8 mouse cellular contexts compared by ENCODE assay signal in the genomic region with DNA sequence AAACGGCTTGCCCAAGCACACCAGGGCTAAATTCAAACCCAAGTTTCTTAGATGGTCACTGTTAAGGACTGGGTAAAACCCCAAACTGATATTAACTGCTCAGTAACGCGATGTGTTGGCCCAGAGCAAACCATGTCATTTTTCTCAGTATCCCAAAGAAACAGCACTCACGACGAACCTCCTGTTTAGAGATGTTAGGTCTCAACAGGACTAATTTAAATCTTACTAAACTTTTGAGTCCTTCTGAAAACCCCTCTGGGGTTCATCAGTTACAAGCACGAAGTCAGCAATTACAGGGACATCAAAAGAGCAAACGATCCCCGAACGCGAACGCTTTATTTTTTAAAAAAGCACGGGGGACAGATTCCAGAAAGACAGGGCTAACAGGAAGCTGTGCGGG. TPM values are rescaled to one million over a fixed set of nuclear protein-coding genes. Genes with fewer than 3 reads are reported as not detected.
DNase-seq lines count a peak whose midpoint lies in the region; ATAC-seq and TF ChIP-seq lines count a peak whose summit lies in the region.

No protein-coding gene starts in this region.

- H3K27me3 ChIP-seq in thymus, adult 2 months (ENCODE audit: control insufficient read depth, insufficient read depth, low read length): no peaks in the 10 kb centered on the region
- no peaks in the 10 kb centered on the region for H3K27me3 ChIP-seq in limb, embryonic 14.5 days (ENCODE audit: control insufficient read depth, insufficient read depth, low read length)
- no peaks in the 10 kb centered on the region for H3K27me3 ChIP-seq in stomach, postnatal 0 days (ENCODE audit: control insufficient read depth, insufficient read depth, low read length)

- TF ChIP-seq POLR2A in thymus, adult 2 months (IDR thresholded peaks at IDR 0.05; ENCODE audit: control insufficient read depth, extremely low read depth, insufficient read depth, low read length, poor library complexity): no peak
- no peak for TF ChIP-seq POLR2A in limb, embryonic 14.5 days (IDR thresholded peaks at IDR 0.05; ENCODE audit: borderline replicate concordance, extremely low read depth, insufficient read depth, insufficient read length)

- 2% methylated on average over 13 of the region's 13 CpGs for WGBS in thymus, adult 2 months
- WGBS in limb, embryonic 14.5 days: 2% methylated on average over 13 of the region's 13 CpGs
- WGBS in stomach, postnatal 0 days: 3% methylated on average over 13 of the region's 13 CpGs

- H3K9ac ChIP-seq in limb, embryonic 14.5 days (ENCODE audit: low read depth, low read length, severe bottlenecking): peak overlapping the region; percentile 94
- peak overlapping the region; percentile 97 for H3K9ac ChIP-seq in stomach, postnatal 0 days (ENCODE audit: low read length)

- H3K9me3 ChIP-seq in limb, embryonic 14.5 days (ENCODE audit: control insufficient read depth, low read length): no peaks in the 10 kb centered on the region
- no peaks in the 10 kb centered on the region for H3K9me3 ChIP-seq in stomach, postnatal 0 days (ENCODE audit: control insufficient read depth, low read length)

- peaks cover 10% of the 10 kb centered on the region for H3K36me3 ChIP-seq in thymus, adult 2 months (ENCODE audit: control insufficient read depth, insufficient read depth, low read length)
- H3K36me3 ChIP-seq in limb, embryonic 14.5 days (ENCODE audit: control insufficient read depth, insufficient read depth, low read length): peaks cover 9% of the 10 kb centered on the region
- H3K36me3 ChIP-seq in stomach, postnatal 0 days (ENCODE audit: control insufficient read depth, insufficient read depth, low read length): no peaks in the 10 kb centered on the region; the same call in 1 of the 2 replicates

- peak overlapping the region; percentile 100 for H3K4me3 ChIP-seq in thymus, adult 2 months (ENCODE audit: control insufficient read depth, insufficient read depth, low read length)
- peak overlapping the region; percentile 93 for H3K4me3 ChIP-seq in limb, embryonic 14.5 days (replicated peaks; ENCODE audit: low read length)
- peak overlapping the region; percentile 90 for H3K4me3 ChIP-seq in stomach, postnatal 0 days (ENCODE audit: low read depth, low read length)

- H3K27ac ChIP-seq in thymus, adult 2 months (ENCODE audit: control insufficient read depth, insufficient read depth, low read length): peak overlapping the region; percentile 48; the same call in 1 of the 2 replicates
- peak overlapping the region; percentile 96 for H3K27ac ChIP-seq in limb, embryonic 14.5 days (replicated peaks; ENCODE audit: low read depth, low read length)
- peak overlapping the region; percentile 98 for H3K27ac ChIP-seq in stomach, postnatal 0 days (replicated peaks)

- peak; percentile 34; the same call in 1 of the 2 replicates for ATAC-seq in erythroblast, adult 5-6 weeks (replicated peaks; ENCODE audit: low FRiP score, poor library complexity, severe bottlenecking)
- no peak for ATAC-seq in limb, embryonic 14.5 days (ENCODE audit: low FRiP score, low read depth)
- ATAC-seq in stomach, postnatal 0 days (ENCODE audit: low FRiP score, low TSS enrichment): no peak

- no peak for TF ChIP-seq EP300 in stomach, postnatal 0 days (optimal IDR thresholded peaks at IDR 0.05)

- peak overlapping the region; percentile 52 for H3K4me2 ChIP-seq in limb, embryonic 14.5 days (replicated peaks; ENCODE audit: low read depth, low read length, severe bottlenecking)
- peak overlapping the region; percentile 61 for H3K4me2 ChIP-seq in stomach, postnatal 0 days (replicated peaks; ENCODE audit: low read depth)

- DNase-seq in thymus, adult 2 months: no peak
- DNase-seq in thymus, postnatal 0 days (ENCODE audit: low spot score): no peak
- DNase-seq in limb, embryonic 14.5 days (ENCODE audit: low spot score): peak; percentile 32
- no peak for DNase-seq in stomach, postnatal 0 days (ENCODE audit: low spot score)
- DNase-seq in frontal cortex, postnatal 14 days (ENCODE audit: low spot score in 2 of 2): no peak
- DNase-seq in left cerebral cortex, adult 11 months (ENCODE audit: low spot score): no peak
- DNase-seq in urinary bladder, adult 2 months (ENCODE audit: low spot score): no peak

- H3K4me1 ChIP-seq in thymus, adult 2 months (replicated peaks; ENCODE audit: control insufficient read depth, insufficient read depth, low read length): peaks cover 8% of the 10 kb centered on the region
- H3K4me1 ChIP-seq in limb, embryonic 14.5 days (ENCODE audit: control insufficient read depth, insufficient read depth, low read length): peaks cover 16% of the 10 kb centered on the region
- H3K4me1 ChIP-seq in stomach, postnatal 0 days (replicated peaks; ENCODE audit: control insufficient read depth, insufficient read depth): no peaks in the 10 kb centered on the region; the same call in 1 of the 2 replicates

- no peak for TF ChIP-seq CTCF in thymus, adult 2 months (IDR thresholded peaks at IDR 0.05; ENCODE audit: borderline replicate concordance, control insufficient read depth, extremely low read depth, insufficient read depth, low read length, poor library complexity)
- TF ChIP-seq CTCF in stomach, postnatal 0 days (IDR thresholded peaks at IDR 0.05; ENCODE audit: low read depth): no peak

RNA-seq across cellular contexts. Expression of a gene that starts 0.6 kb away (rescaled TPM):
- 1.9 and 2.5 TPM in 2 replicates for polyA plus RNA-seq in thymus, adult 2 months (2012; rRNA removed)
- polyA plus RNA-seq in thymus, postnatal 0 days (2015; fragmentation: Nextera tagmentation; extraction: Ambion mirVana): 5.7 and 8.1 TPM in 2 replicates
- total RNA-seq in erythroblast, adult 5-6 weeks (2015; ENCODE audit: low replicate concordance): 1.3 and 14.4 TPM in 2 replicates
- total RNA-seq in erythroblast, adult 5-6 weeks (2017; ENCODE audit: low replicate concordance): 0.26 and 2.2 TPM in 2 replicates
- polyA plus RNA-seq in limb, embryonic 14.5 days (2012; rRNA removed): 8.2 and 13.8 TPM in 2 replicates
- polyA plus RNA-seq in limb, embryonic 14.5 days (2014; fragmentation: Nextera tagmentation; extraction: Ambion mirVana): 6.4 and 7.0 TPM in 2 replicates
- polyA plus RNA-seq in stomach, postnatal 0 days (2015; fragmentation: Nextera tagmentation; extraction: Ambion mirVana): 1.1 and 2.4 TPM in 2 replicates
- 3.8 and 5.2 TPM in 2 replicates for polyA plus RNA-seq in urinary bladder, adult 2 months (2012; rRNA removed)

RNA-seq across cellular contexts. Expression of a gene that starts 0.6 kb away (rescaled TPM):
- polyA plus RNA-seq in thymus, adult 2 months (2012; rRNA removed): 358 and 374 TPM in 2 replicates
- polyA plus RNA-seq in thymus, postnatal 0 days (2015; fragmentation: Nextera tagmentation; extraction: Ambion mirVana): 1,086 and 1,155 TPM in 2 replicates
- total RNA-seq in erythroblast, adult 5-6 weeks (2015; ENCODE audit: low replicate concordance): 98.0 and 101 TPM in 2 replicates
- total RNA-seq in erythroblast, adult 5-6 weeks (2017; ENCODE audit: low replicate concordance): 56.7 and 69.8 TPM in 2 replicates
- polyA plus RNA-seq in limb, embryonic 14.5 days (2012; rRNA removed): 339 and 385 TPM in 2 replicates
- 839 and 880 TPM in 2 replicates for polyA plus RNA-seq in limb, embryonic 14.5 days (2014; fragmentation: Nextera tagmentation; extraction: Ambion mirVana)
- polyA plus RNA-seq in stomach, postnatal 0 days (2015; fragmentation: Nextera tagmentation; extraction: Ambion mirVana): 1,101 and 1,141 TPM in 2 replicates
- polyA plus RNA-seq in urinary bladder, adult 2 months (2012; rRNA removed): 275 and 321 TPM in 2 replicates

RNA-seq across cellular contexts. Expression of a gene that starts 22.2 kb away (rescaled TPM):
- polyA plus RNA-seq in thymus, adult 2 months (2012; rRNA removed): 18.6 and 19.0 TPM in 2 replicates
- polyA plus RNA-seq in thymus, postnatal 0 days (2015; fragmentation: Nextera tagmentation; extraction: Ambion mirVana): 75.1 and 80.8 TPM in 2 replicates
- total RNA-seq in erythroblast, adult 5-6 weeks (2015; ENCODE audit: low replicate concordance): 18.4 and 34.9 TPM in 2 replicates
- 46.6 and 47.1 TPM in 2 replicates for total RNA-seq in erythroblast, adult 5-6 weeks (2017; ENCODE audit: low replicate concordance)
- polyA plus RNA-seq in limb, embryonic 14.5 days (2012; rRNA removed): 27.3 and 41.5 TPM in 2 replicates
- polyA plus RNA-seq in limb, embryonic 14.5 days (2014; fragmentation: Nextera tagmentation; extraction: Ambion mirVana): 46.2 and 47.5 TPM in 2 replicates
- polyA plus RNA-seq in stomach, postnatal 0 days (2015; fragmentation: Nextera tagmentation; extraction: Ambion mirVana): 30.8 and 31.2 TPM in 2 replicates
- polyA plus RNA-seq in urinary bladder, adult 2 months (2012; rRNA removed): 30.6 and 32.6 TPM in 2 replicates

RNA-seq across cellular contexts. Expression of a gene that starts 49.4 kb away (rescaled TPM):
- 2.0 and 2.5 TPM in 2 replicates for polyA plus RNA-seq in thymus, adult 2 months (2012; rRNA removed)
- 5.6 and 7.6 TPM in 2 replicates for polyA plus RNA-seq in thymus, postnatal 0 days (2015; fragmentation: Nextera tagmentation; extraction: Ambion mirVana)
- 6.5 and 9.6 TPM in 2 replicates for total RNA-seq in erythroblast, adult 5-6 weeks (2015; ENCODE audit: low replicate concordance)
- 2.9 and 4.6 TPM in 2 replicates for total RNA-seq in erythroblast, adult 5-6 weeks (2017; ENCODE audit: low replicate concordance)
- 5.2 and 5.4 TPM in 2 replicates for polyA plus RNA-seq in limb, embryonic 14.5 days (2012; rRNA removed)
- polyA plus RNA-seq in limb, embryonic 14.5 days (2014; fragmentation: Nextera tagmentation; extraction: Ambion mirVana): 8.8 and 9.3 TPM in 2 replicates
- polyA plus RNA-seq in stomach, postnatal 0 days (2015; fragmentation: Nextera tagmentation; extraction: Ambion mirVana): 7.9 and 8.7 TPM in 2 replicates
- polyA plus RNA-seq in urinary bladder, adult 2 months (2012; rRNA removed): 6.2 and 6.7 TPM in 2 replicates

Comparison
In these comparisons a context has a peak if more than half of its experiments do, and no peak if none do; other contexts are left out.
1. H3K27ac ChIP-seq: peak in every context shown above with its lines; median percentile 98 in stomach, postnatal 0 days; 96 in limb, embryonic 14.5 days; 48 in thymus, adult 2 months.